Mouse (Mus musculus): Measurements from ENCODE around the gene Kif16b. TPM values are rescaled to one million over a fixed set of nuclear protein-coding genes. Genes with fewer than 3 reads are reported as not detected.

Kif16b gene
- polyA plus RNA-seq, 1 experiment from 2014 or later, result 4.1 TPM

DNA sequence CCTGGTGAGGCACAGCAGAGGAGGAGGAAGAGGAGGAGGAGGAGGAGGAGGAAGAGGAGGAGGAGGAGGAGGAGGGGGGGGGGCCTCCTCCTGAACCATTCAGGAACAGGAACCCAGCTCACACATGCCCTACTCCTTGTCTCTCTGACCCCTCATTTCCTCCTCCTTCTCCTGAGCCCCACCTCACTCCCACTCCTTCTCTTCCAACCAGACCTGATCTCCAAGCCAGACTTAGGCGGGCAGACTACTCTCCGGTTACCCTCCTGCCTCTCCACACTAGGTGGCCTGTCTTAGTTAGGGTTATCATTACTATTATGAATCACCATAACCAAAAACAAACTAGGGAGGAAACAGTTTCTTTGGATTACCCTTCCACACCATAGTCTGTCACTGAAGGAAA lies 10.0 kb downstream of the Kif16b start:
- Histone ChIP-seq H3K9me3 (replicated peaks) (no peaks in the 10 kb centered on the region), H3K4me2 (no peak overlapping the region), H3K4me1 (no peaks in the 10 kb centered on the region), H3K27me3 (no peaks in the 10 kb centered on the region), H3K27ac (no peak overlapping the region), H3K4me3 (no peak overlapping the region), H3K9ac (no peak overlapping the region), H3K36me3 (ENCODE audit: poor library complexity, severe bottlenecking) (no peaks in the 10 kb centered on the region)
- WGBS, result 83% methylated on average over 2 of the region's 2 CpGs
- ATAC-seq, result no peak

DNA sequence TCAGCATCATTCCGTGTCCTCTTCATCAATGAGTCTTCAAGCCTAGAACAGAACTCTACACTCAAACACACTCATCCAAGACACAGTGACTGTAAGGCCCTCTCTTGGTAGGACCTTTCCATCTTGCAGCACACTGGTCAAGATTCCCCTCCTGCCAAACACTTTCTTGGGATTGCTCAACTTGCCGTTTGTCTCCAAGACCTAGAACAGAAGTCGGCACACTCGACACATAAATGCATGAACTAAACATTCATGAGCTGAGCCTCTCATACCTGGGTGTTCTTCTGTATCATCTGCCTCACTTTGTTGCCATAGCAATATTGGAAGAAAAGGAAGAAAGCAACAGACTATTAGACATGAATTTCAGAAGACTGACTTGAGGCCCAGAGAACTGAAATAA lies 16.9 kb downstream of the Kif16b start:
- Histone ChIP-seq H3K9ac (no peak overlapping the region), H3K4me3 (no peak overlapping the region), H3K27ac (no peak overlapping the region), H3K4me1 (no peaks in the 10 kb centered on the region), H3K36me3 (ENCODE audit: poor library complexity, severe bottlenecking) (no peaks in the 10 kb centered on the region), H3K27me3 (no peaks in the 10 kb centered on the region), H3K9me3 (replicated peaks) (no peaks in the 10 kb centered on the region), H3K4me2 (no peak overlapping the region)
- WGBS, result 99% methylated on average over 4 of the region's 4 CpGs
- no peak for ATAC-seq

DNA sequence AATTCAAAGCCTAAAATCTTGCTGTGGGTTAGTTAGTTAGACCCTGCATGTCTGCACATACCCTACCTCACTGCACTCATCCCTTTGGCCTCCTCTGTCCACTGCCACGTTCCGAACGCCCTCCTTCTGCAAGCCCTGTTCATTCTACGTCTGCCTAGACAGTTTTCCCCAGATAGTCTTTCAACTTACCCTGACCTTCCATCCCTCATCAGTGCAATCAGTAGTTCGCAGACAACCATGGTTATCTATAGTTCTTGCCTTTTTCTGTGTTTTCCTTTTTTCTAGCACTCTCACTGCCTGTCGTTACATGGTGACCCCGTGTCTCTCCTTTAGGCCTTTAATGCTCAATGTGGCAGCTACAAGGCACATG lies 17.7 kb downstream of the Kif16b start:
- ATAC-seq, result no peak
- H3K4me2 ChIP-seq, result no peak overlapping the region
- H3K27me3 ChIP-seq, result no peaks in the 10 kb centered on the region
- no peak overlapping the region for H3K4me3 ChIP-seq
- H3K27ac ChIP-seq, result no peak overlapping the region
- H3K9ac ChIP-seq, result no peak overlapping the region
- no peaks in the 10 kb centered on the region for H3K36me3 ChIP-seq (ENCODE audit: poor library complexity, severe bottlenecking)
- 93% methylated on average over 7 of the region's 7 CpGs for WGBS
- no peaks in the 10 kb centered on the region for H3K9me3 ChIP-seq (replicated peaks)
- no peaks in the 10 kb centered on the region for H3K4me1 ChIP-seq

DNA sequence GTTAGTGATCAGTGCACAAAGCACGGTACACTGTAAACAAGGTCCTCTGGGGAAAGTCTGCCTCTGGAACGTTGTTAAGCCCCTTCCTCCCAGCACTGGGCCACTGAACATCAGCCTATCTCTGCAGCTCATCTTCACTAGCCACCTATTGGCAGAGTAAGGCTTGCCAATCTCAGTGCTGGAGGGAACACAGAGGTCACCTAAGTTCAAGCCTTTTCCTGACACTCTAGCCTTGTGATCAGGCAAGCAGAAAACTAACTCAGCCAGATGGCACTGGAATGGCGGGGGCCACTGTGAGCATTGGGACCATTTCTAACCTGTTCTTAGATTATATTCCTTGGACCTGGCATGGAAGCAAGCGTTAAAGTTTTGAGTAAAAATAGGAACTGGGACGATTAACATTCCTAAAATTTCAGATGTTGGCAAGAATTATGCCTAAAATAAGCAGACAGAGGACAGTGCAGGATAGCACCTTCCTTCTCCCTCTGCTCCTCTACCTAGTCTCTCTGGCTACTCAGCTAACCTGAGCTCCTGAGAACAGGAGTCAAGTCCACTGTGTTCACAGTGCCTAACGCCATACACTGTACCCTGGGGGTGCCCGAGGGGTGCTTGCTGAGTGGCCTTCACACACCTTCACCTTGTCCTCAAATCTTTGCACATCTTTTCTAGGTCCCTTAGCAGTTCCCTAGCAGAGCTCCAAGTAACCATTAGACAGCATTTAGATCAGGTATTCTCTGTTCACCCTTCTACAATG lies 18.3 kb downstream of the Kif16b start:
- Histone ChIP-seq H3K9me3 (replicated peaks) (no peaks in the 10 kb centered on the region), H3K9ac (no peak overlapping the region), H3K4me1 (no peaks in the 10 kb centered on the region), H3K36me3 (ENCODE audit: poor library complexity, severe bottlenecking) (no peaks in the 10 kb centered on the region), H3K4me3 (no peak overlapping the region), H3K27me3 (no peaks in the 10 kb centered on the region), H3K27ac (no peak overlapping the region), H3K4me2 (no peak overlapping the region)
- ATAC-seq, result no peak
- 72% methylated on average over 7 of the region's 7 CpGs for WGBS

DNA sequence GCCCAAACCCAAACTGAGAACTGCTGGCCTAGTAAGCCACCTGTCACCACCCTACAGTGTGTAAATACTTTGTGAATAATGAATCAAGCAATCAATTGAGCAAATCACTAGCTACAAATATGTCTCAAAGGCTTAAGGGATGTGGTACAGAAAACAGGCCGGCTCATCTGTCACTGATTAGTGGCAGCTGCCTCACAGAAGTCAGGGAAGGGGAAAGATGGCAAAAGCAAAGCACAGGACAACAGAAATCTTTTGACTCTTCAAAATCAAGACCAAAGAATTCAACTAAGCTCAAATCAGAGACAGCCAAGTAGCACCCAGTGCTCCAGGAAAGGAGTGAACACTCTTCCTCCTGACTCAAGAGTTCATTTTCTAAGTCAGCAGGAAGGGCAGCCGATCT lies 18.9 kb downstream of the Kif16b start:
- Histone ChIP-seq H3K36me3 (ENCODE audit: poor library complexity, severe bottlenecking) (no peaks in the 10 kb centered on the region), H3K4me3 (no peak overlapping the region), H3K27me3 (no peaks in the 10 kb centered on the region), H3K9me3 (replicated peaks) (no peaks in the 10 kb centered on the region), H3K27ac (no peak overlapping the region), H3K4me1 (no peaks in the 10 kb centered on the region), H3K9ac (no peak overlapping the region), H3K4me2 (no peak overlapping the region)
- WGBS, result 70% methylated on average over 2 of the region's 2 CpGs
- no peak for ATAC-seq

DNA sequence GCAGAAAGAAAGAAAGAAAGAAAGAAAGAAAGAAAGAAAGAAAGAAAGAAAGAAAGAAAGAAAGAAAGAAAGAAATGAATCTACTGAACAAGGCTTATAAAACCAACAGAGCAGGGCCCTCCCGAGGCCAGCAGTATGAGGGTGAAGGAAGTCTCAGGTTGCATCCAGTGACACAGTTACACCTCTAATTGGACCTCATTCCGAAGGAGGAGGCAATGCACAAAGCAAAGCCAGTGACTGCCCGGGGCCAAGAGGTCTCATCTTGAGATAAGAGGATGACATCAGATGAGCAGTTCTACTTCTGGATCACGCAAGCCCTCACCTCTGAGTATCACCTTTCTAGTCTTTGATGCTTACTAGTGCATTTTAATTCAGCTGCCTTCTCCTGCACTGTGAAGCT lies 20.2 kb downstream of the Kif16b start:
- Histone ChIP-seq H3K4me1 (no peaks in the 10 kb centered on the region), H3K36me3 (ENCODE audit: poor library complexity, severe bottlenecking) (no peaks in the 10 kb centered on the region), H3K27me3 (no peaks in the 10 kb centered on the region), H3K4me2 (no peak overlapping the region), H3K4me3 (no peak overlapping the region), H3K9ac (no peak overlapping the region), H3K27ac (no peak overlapping the region), H3K9me3 (replicated peaks) (no peaks in the 10 kb centered on the region)
- 50% methylated on average over 4 of the region's 4 CpGs for WGBS
- no peak for ATAC-seq

DNA sequence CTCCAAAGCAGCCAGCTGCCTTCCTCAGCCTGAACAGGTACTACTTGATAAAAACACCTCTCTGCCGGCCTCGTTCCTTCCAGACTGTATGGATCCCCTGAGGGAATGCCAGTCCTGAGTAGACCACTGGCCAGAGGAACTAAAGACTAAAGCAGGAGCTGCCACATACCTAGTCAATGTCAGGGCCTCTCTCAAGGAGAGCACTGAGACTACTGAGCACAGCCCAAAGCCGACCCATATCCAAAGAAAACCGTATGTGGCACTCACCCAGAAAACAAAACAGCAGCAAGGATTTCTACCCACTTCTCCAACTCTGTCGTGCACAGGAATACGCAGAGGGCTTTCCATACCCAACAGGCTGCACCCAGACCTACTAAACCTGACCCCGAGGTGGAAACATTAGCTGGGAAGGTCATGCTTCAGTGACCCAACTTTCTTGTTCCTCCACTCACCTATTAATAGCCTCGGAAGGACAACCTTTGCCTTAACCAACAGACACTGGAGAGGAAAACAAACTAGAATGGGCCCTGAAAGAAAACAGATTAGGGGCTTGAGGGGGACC lies 22.0 kb downstream of the Kif16b start:
- no peaks in the 10 kb centered on the region for H3K36me3 ChIP-seq (ENCODE audit: poor library complexity, severe bottlenecking)
- no peak overlapping the region for H3K4me3 ChIP-seq
- H3K9ac ChIP-seq, result no peak overlapping the region
- no peak overlapping the region for H3K27ac ChIP-seq
- no peaks in the 10 kb centered on the region for H3K9me3 ChIP-seq (replicated peaks)
- WGBS, result 81% methylated on average over 8 of the region's 8 CpGs
- no peak for ATAC-seq
- no peaks in the 10 kb centered on the region for H3K27me3 ChIP-seq
- H3K4me2 ChIP-seq, result no peak overlapping the region
- H3K4me1 ChIP-seq, result no peaks in the 10 kb centered on the region

DNA sequence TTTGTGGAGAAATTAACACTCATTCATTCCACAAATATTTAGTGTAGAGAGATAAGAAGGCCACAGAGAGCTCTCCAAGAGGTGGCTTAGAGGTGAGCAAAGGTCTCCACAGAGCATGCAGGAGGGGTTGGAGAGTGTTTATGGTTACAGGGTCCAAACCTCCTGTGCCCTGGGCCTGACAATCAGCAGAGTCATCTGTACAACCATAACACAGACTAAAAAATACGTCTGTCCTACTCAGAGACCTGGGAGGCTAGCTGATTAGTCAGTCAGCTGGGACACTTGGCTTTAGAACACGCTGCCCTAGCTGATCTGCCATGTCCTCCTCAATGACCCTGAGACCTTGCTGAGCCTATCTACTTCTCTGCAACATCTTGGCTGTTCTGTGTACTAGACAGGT lies 24.7 kb downstream of the Kif16b start:
- no peaks in the 10 kb centered on the region for H3K36me3 ChIP-seq (ENCODE audit: poor library complexity, severe bottlenecking)
- no peak overlapping the region for H3K27ac ChIP-seq
- H3K4me3 ChIP-seq, result no peak overlapping the region
- H3K9me3 ChIP-seq (replicated peaks), result no peaks in the 10 kb centered on the region
- no peaks in the 10 kb centered on the region for H3K4me1 ChIP-seq
- H3K27me3 ChIP-seq, result no peaks in the 10 kb centered on the region
- no peak overlapping the region for H3K4me2 ChIP-seq
- ATAC-seq, result no peak
- no peak overlapping the region for H3K9ac ChIP-seq
- 87% methylated on average over 2 of the region's 2 CpGs for WGBS

DNA sequence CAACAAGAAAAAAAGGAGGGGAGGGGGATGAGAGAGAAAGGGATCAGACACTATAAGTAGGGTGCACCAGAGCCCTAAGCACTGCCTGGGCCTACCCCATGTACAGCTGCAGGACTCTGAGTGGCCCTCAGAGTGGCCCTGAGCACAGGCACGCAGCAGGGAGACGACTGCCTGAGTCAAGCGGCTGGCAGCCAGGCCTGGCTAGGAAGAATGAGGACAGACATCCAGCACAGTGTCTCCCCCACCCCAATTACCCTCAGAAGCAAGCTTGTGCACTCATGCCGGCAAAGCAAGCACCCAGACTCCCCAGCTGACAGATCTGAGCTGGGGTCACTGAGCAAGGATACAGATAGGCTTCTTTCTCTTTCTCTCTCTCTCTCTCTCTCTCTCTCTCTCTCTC lies 25.4 kb downstream of the Kif16b start:
- 73% methylated on average over 4 of the region's 4 CpGs for WGBS
- no peaks in the 10 kb centered on the region for H3K36me3 ChIP-seq (ENCODE audit: poor library complexity, severe bottlenecking)
- H3K9me3 ChIP-seq (replicated peaks), result no peaks in the 10 kb centered on the region
- no peak overlapping the region for H3K9ac ChIP-seq
- ATAC-seq, result no peak
- no peak overlapping the region for H3K4me2 ChIP-seq
- H3K27me3 ChIP-seq, result no peaks in the 10 kb centered on the region
- H3K27ac ChIP-seq, result no peak overlapping the region
- no peaks in the 10 kb centered on the region for H3K4me1 ChIP-seq
- H3K4me3 ChIP-seq, result no peak overlapping the region

DNA sequence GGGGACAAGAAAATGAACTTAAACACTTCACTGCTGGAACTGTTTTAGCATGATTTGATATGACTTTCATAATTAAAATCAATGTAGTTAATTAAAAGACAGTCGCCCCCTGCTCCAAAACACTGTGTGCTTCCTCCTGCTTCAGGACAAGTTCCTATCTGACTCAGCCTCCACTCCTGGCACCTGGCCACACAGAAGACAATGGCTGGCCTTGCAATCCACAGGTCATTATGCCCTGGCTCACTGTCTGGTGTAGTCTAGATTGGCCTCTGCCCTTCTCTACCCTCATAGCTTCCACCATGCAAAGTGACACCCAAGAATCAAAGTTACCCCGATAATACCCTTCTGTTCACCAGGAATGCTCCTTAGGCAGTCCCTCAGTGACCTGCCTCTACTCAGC lies 26.8 kb downstream of the Kif16b start:
- WGBS, result 89% methylated on average over 2 of the region's 2 CpGs
- H3K9me3 ChIP-seq (replicated peaks), result no peaks in the 10 kb centered on the region
- no peaks in the 10 kb centered on the region for H3K36me3 ChIP-seq (ENCODE audit: poor library complexity, severe bottlenecking)
- no peak overlapping the region for H3K4me3 ChIP-seq
- H3K4me2 ChIP-seq, result no peak overlapping the region
- H3K9ac ChIP-seq, result no peak overlapping the region
- H3K4me1 ChIP-seq, result no peaks in the 10 kb centered on the region
- H3K27ac ChIP-seq, result no peak overlapping the region
- no peaks in the 10 kb centered on the region for H3K27me3 ChIP-seq
- ATAC-seq, result no peak

DNA sequence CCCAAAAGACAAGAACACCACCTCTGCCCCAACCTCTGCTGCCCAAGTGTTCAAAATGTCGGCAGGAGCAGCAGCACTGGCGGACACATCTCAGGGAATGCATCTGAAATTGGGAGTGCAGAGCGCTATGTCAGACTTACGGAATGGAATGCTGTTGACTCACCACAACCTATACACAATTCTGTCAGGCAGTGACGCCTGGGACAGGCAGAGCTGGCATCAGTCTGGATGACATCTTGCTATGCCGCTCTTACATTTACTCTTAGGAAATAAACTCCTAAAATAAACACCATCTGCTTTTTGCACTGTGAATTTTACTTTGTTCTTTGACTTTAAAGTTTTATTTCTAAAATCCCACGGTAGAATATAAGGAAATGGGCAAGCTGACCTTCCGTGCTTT lies 31.3 kb downstream of the Kif16b start:
- Histone ChIP-seq H3K27me3 (no peaks in the 10 kb centered on the region), H3K9me3 (replicated peaks) (no peaks in the 10 kb centered on the region), H3K27ac (no peak overlapping the region), H3K4me1 (no peaks in the 10 kb centered on the region), H3K9ac (no peak overlapping the region), H3K4me2 (no peak overlapping the region), H3K36me3 (ENCODE audit: poor library complexity, severe bottlenecking) (no peaks in the 10 kb centered on the region), H3K4me3 (no peak overlapping the region)
- ATAC-seq, result no peak
- WGBS, result 93% methylated on average over 8 of the region's 8 CpGs

DNA sequence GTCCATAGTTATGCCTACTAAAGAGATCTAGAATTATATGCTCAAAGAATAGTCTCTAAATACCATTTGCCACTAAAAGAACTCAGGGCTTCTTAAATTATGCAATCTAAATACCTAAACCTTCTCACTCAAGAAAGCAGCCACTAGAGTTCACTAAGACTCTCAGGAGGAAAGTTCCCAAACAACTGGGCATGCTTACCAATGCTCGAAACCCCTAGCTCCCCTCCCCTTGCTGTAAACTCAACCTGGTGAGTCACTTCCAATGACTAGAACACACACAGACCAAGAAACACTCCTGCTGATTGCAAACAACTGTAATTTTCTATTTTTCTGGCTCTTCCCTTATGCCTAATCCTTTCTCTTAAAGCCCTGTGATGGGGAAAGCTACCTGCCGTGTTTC lies 33.9 kb downstream of the Kif16b start:
- no peak overlapping the region for H3K4me2 ChIP-seq
- ATAC-seq, result no peak
- H3K9ac ChIP-seq, result no peak overlapping the region
- H3K27me3 ChIP-seq, result no peaks in the 10 kb centered on the region
- H3K4me3 ChIP-seq, result no peak overlapping the region
- H3K27ac ChIP-seq, result no peak overlapping the region
- H3K4me1 ChIP-seq, result no peaks in the 10 kb centered on the region
- H3K36me3 ChIP-seq (ENCODE audit: poor library complexity, severe bottlenecking), result no peaks in the 10 kb centered on the region
- H3K9me3 ChIP-seq (replicated peaks), result no peaks in the 10 kb centered on the region
- WGBS, result 88% methylated on average over 2 of the region's 2 CpGs

DNA sequence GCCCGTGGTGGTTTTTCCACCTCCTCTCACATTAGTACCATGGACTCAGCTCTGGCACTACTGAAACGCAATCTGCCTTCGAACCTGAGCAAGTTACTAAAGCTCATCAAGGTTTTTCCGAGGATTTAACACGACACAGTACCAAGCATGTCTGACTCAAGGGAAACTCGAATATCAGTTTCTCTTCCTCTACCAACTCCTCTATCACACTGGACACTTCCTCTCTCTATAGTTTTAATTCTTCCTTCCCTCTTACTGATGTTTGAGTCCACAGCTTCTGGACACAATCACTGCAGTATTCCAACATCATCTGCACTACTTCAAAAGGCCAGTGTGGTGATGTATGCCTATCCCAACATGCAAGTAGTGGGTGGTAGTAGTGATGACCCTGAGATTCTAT lies 40.3 kb downstream of the Kif16b start:
- Histone ChIP-seq H3K27me3 (no peaks in the 10 kb centered on the region), H3K4me1 (no peaks in the 10 kb centered on the region), H3K4me2 (no peak overlapping the region), H3K4me3 (no peak overlapping the region), H3K9me3 (replicated peaks) (no peaks in the 10 kb centered on the region), H3K9ac (no peak overlapping the region), H3K36me3 (ENCODE audit: poor library complexity, severe bottlenecking) (no peaks in the 10 kb centered on the region), H3K27ac (no peak overlapping the region)
- no peak for ATAC-seq
- 89% methylated on average over 6 of the region's 6 CpGs for WGBS

Data from forebrain, embryonic 13.5 days (tissue).